ENCODE assay signal across 8 mouse cellular contexts in genomic region chr2:35978941-35979643, GRCm38 (mm10). TPM values are rescaled to one million over a fixed set of nuclear protein-coding genes. Genes with fewer than 3 reads are reported as not detected.
DNase-seq lines count a peak whose midpoint lies in the region; ATAC-seq and TF ChIP-seq lines count a peak whose summit lies in the region.

No protein-coding gene starts in this region.

- no peak for TF ChIP-seq CTCF in E14TG2a.4 (conservative IDR thresholded peaks at IDR 0.05; ENCODE audit: low read length)
- no peak for TF ChIP-seq CTCF in kidney, adult 2 months (conservative IDR thresholded peaks at IDR 0.05; ENCODE audit: insufficient read depth, insufficient read length, low read depth, low read length)

- under 1% methylated on average over 71 of the region's 76 CpGs for WGBS in embryonic facial prominence, embryonic 11.5 days
- WGBS in kidney, adult 2 months, result 1% methylated on average over 76 of the region's 76 CpGs
- under 1% methylated on average over 76 of the region's 76 CpGs for WGBS in liver, embryonic 15.5 days (ENCODE audit: insufficient replicate concordance)

- H3K9me3 ChIP-seq in E14TG2a.4 (ENCODE audit: low read length), result no peaks in the 10 kb centered on the region
- H3K9me3 ChIP-seq in embryonic facial prominence, embryonic 11.5 days (replicated peaks; ENCODE audit: control insufficient read depth, low read length), result no peaks in the 10 kb centered on the region
- no peaks in the 10 kb centered on the region for H3K9me3 ChIP-seq in liver, embryonic 15.5 days (replicated peaks)

- H3K4me2 ChIP-seq in embryonic facial prominence, embryonic 11.5 days (ENCODE audit: low read depth, low read length), result peak overlapping the region; percentile 98
- H3K4me2 ChIP-seq in liver, embryonic 15.5 days, result peak overlapping the region; percentile 85
- H3K4me2 ChIP-seq in myocyte (ENCODE audit: low read depth), result peak overlapping the region; percentile 94

- peak overlapping the region; percentile 84 for H3K9ac ChIP-seq in embryonic facial prominence, embryonic 11.5 days (replicated peaks; ENCODE audit: low read length)
- H3K9ac ChIP-seq in liver, embryonic 15.5 days, result peak overlapping the region; percentile 75

- H3K4me3 ChIP-seq in E14TG2a.4 (replicated peaks; ENCODE audit: low read length) (peak overlapping the region; percentile 86), myocyte (peak overlapping the region; percentile 51)
- H3K4me3 ChIP-seq in embryonic facial prominence, embryonic 11.5 days (ENCODE audit: low read depth, low read length), result peak overlapping the region; percentile 86
- peak overlapping the region; percentile 67 for H3K4me3 ChIP-seq in kidney, adult 2 months (ENCODE audit: insufficient read depth, low read depth, low read length)
- peak overlapping the region; percentile 76 for H3K4me3 ChIP-seq in liver, embryonic 15.5 days (replicated peaks)

- H3K27me3 ChIP-seq in E14TG2a.4 (ENCODE audit: insufficient read depth, low read length), result peaks cover 71% of the 10 kb centered on the region
- no peaks in the 10 kb centered on the region for H3K27me3 ChIP-seq in embryonic facial prominence, embryonic 11.5 days (ENCODE audit: control insufficient read depth, insufficient read depth, low read length)
- H3K27me3 ChIP-seq in kidney, adult 2 months (replicated peaks; ENCODE audit: control insufficient read depth, insufficient read depth, low read length), result no peaks in the 10 kb centered on the region
- H3K27me3 ChIP-seq in liver, embryonic 15.5 days, result 0 out of 2 replicates have a peak, but pooled peaks cover 12% of the 10 kb centered on the region
- H3K27me3 ChIP-seq in myocyte (ENCODE audit: control insufficient read depth, insufficient read depth, insufficient read length), result no peaks in the 10 kb centered on the region

- H3K27ac ChIP-seq in embryonic facial prominence, embryonic 11.5 days (replicated peaks; ENCODE audit: low read depth, low read length), result no peak overlapping the region
- H3K27ac ChIP-seq in kidney, adult 2 months (ENCODE audit: insufficient read depth, low read depth, low read length), result peak overlapping the region; percentile 64
- H3K27ac ChIP-seq in liver, embryonic 15.5 days (replicated peaks), result peak overlapping the region; percentile 55

- TF ChIP-seq POLR2A in kidney, adult 2 months (IDR thresholded peaks at IDR 0.05; ENCODE audit: low read depth, low read length), result no peak
- no peak for TF ChIP-seq POLR2A in myocyte (IDR thresholded peaks at IDR 0.05; ENCODE audit: insufficient read length, low read depth)

- peak overlapping the region; percentile 81 for H3ac ChIP-seq in myocyte (ENCODE audit: control insufficient read depth, insufficient read length)

- H3K79me2 ChIP-seq in myocyte (ENCODE audit: control insufficient read depth, insufficient read depth), result peaks cover 13% of the 10 kb centered on the region

- DNase-seq in adrenal gland, adult 2 months, result peak; percentile 77
- peak; percentile 42 for DNase-seq in embryonic facial prominence, embryonic 11.5 days (ENCODE audit: low spot score)
- peak; percentile 18 for DNase-seq in heart, adult 8-10 months (ENCODE audit: low spot score)
- DNase-seq in kidney, adult 2 months, result peak; percentile 56
- DNase-seq in thymus, postnatal 36 days, result peak; percentile 24 to 40

- H3K36me3 ChIP-seq in E14TG2a.4 (ENCODE audit: insufficient read depth, low read length) (no peaks in the 10 kb centered on the region), myocyte (ENCODE audit: control insufficient read depth, insufficient read depth) (no peaks in the 10 kb centered on the region)
- no peaks in the 10 kb centered on the region for H3K36me3 ChIP-seq in embryonic facial prominence, embryonic 11.5 days (replicated peaks; ENCODE audit: control insufficient read depth, insufficient read depth, low read depth, low read length)
- no peaks in the 10 kb centered on the region for H3K36me3 ChIP-seq in kidney, adult 2 months (ENCODE audit: control insufficient read depth, insufficient read depth, low read length)
- 0 out of 2 replicates have a peak, but pooled peaks cover 4% of the 10 kb centered on the region for H3K36me3 ChIP-seq in liver, embryonic 15.5 days (replicated peaks)

- H3K4me1 ChIP-seq in E14TG2a.4 (replicated peaks; ENCODE audit: low read depth, low read length), result peaks cover 8% of the 10 kb centered on the region
- H3K4me1 ChIP-seq in embryonic facial prominence, embryonic 11.5 days (ENCODE audit: control insufficient read depth, insufficient read depth, low read length), result peaks cover 3% of the 10 kb centered on the region; the same call in 1 of the 2 replicates
- peaks cover 6% of the 10 kb centered on the region; the same call in 1 of the 2 replicates for H3K4me1 ChIP-seq in kidney, adult 2 months (ENCODE audit: control insufficient read depth, insufficient read depth, low read length)
- H3K4me1 ChIP-seq in liver, embryonic 15.5 days (replicated peaks), result peaks cover 33% of the 10 kb centered on the region

- ATAC-seq in embryonic facial prominence, embryonic 11.5 days (replicated peaks; ENCODE audit: insufficient number of reproducible peaks, low FRiP score, low TSS enrichment, low read depth), result peak; percentile 78; the same call in 1 of the 2 replicates
- peak; percentile 63 for ATAC-seq in liver, embryonic 15.5 days (ENCODE audit: insufficient read depth)

TF ChIP-seq in myocyte, 11 proteins besides CTCF, POLR2A, EP300 and RAD21:
- TF ChIP-seq REST (IDR thresholded peaks at IDR 0.05; ENCODE audit: insufficient read depth, insufficient read length) (peak; percentile 77), USF1 (IDR thresholded peaks at IDR 0.05; ENCODE audit: low read depth) (no peak)

RNA-seq across cellular contexts. Expression of gene Ttll11, which starts 0.6 kb away (rescaled TPM):
- total RNA-seq in adrenal gland, adult 2 months (2021), result 1 to 10 TPM; 2.1 to 6.1 TPM
- 3.9 and 4.0 TPM in 2 replicates for polyA plus RNA-seq in adrenal gland, adult 2 months (2012; rRNA removed)
- polyA plus RNA-seq in embryonic facial prominence, embryonic 11.5 days (2014; fragmentation: Nextera tagmentation; extraction: Ambion mirVana), result 0.70 and 2.1 TPM in 2 replicates
- total RNA-seq in heart, adult 8-10 months (2022), result 1 to 10 TPM; 1.5 to 2.7 (median 1.8) TPM
- polyA plus RNA-seq in kidney, adult 2 months (2012; rRNA removed), result 0.41 and 0.84 TPM in 2 replicates
- 0.63 and 0.74 TPM in 2 replicates for polyA plus RNA-seq in liver, embryonic 15.5 days (2015; fragmentation: Nextera tagmentation; extraction: Ambion mirVana)
- 9.8 TPM for polyA plus RNA-seq in myocyte (2012; fragmentation: generic; extraction: Trizol)

Comparison
In these comparisons a context has a peak if more than half of its experiments do, and no peak if none do; other contexts are left out.
1. DNase-seq: peak in every context shown above with its lines; median percentile 77 in adrenal gland, adult 2 months; 56 in kidney, adult 2 months; 42 in embryonic facial prominence, embryonic 11.5 days; 32 in thymus, postnatal 36 days; 18 in heart, adult 8-10 months.